Mouse (Mus musculus) heart, adult 18-20 months (tissue): ENCODE measurements at regions not wholly inside any gene's neighbourhood (a gene's known extent, or its start where the extent isn't known, plus 50 kb on each side); places are given as distances from the start of the nearest gene placed in this dataset.

Experiments
- DNase-seq, 2 experiments: peaks; one replicate each; pipeline ENCODE4 v3.0.0; 2021 to 2022; ENCODE audit warnings: mixed read lengths in 1 of 2

- peak in 1 of 2 experiments; percentile 6 for DNase-seq
These were observed 456.1 kb upstream of the Kirrel3 start for GRCm38 (mm10) chr9:34029503-34030169.

- DNase-seq = no peak
These were observed 431.3 kb upstream of the Kirrel3 start for GRCm38 (mm10) chr9:34054435-34054834.
